Mouse (Mus musculus): ENCODE data around the gene Gpr62. TPM values are rescaled to one million over a fixed set of nuclear protein-coding genes. Genes with fewer than 3 reads are reported as not detected.

Gene Gpr62
- polyA plus RNA-seq, 1 experiment from 2014 or later: not detected

DNA sequence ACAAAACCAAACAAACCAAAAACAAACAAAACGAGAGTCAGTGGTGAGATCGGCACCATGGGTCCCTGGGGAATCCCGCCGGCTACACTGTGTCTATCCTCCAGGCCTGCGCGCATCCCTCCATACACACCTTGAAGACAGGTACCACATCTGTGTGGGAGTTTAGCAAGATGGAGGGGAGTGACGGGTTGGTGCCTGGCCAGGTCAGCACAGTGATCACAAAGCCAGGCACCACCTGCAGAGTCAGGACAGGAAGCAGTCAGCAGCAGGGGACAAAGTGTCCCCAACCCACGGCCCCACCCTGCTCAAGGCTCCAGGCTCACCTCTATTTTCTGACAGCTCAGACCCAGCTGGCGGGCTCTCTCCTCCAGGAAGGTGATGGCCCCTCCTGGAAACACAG is 29.2 kb downstream of the Gpr62 start:
- Histone ChIP-seq H3K79me2 (ENCODE audit: inconsistent target) (no peaks in the 10 kb centered on the region), H3K36me3 (ENCODE audit: inconsistent target) (peaks cover 18% of the 10 kb centered on the region), H3K27ac (no peak overlapping the region), H3K4me3 (ENCODE audit: inconsistent target) (no peak overlapping the region)
- 90% methylated on average over 9 of the region's 9 CpGs for WGBS (ENCODE audit: missing documents)

- Histone ChIP-seq H3K79me2 (ENCODE audit: inconsistent target) (peaks cover 13% of the 10 kb centered on the region), H3K27ac (no peak overlapping the region), H3K36me3 (ENCODE audit: inconsistent target) (peaks cover 21% of the 10 kb centered on the region), H3K4me3 (ENCODE audit: inconsistent target) (no peak overlapping the region)
- 82% methylated on average over 7 of the region's 7 CpGs for WGBS (ENCODE audit: missing documents)
Measured at GRCm38 (mm10) chr9:106433389-106433788, 32.3 kb downstream of the Gpr62 start.

- Histone ChIP-seq H3K79me2 (ENCODE audit: inconsistent target) (peaks cover 13% of the 10 kb centered on the region), H3K27ac (peak overlapping the region; percentile 76), H3K36me3 (ENCODE audit: inconsistent target) (peaks cover 21% of the 10 kb centered on the region), H3K4me3 (ENCODE audit: inconsistent target) (peak overlapping the region; percentile 68)
- WGBS (ENCODE audit: missing documents): 4% methylated on average over 4 of the region's 4 CpGs
Measured at GRCm38 (mm10) chr9:106430015-106430264, 35.8 kb downstream of the Gpr62 start.

DNA sequence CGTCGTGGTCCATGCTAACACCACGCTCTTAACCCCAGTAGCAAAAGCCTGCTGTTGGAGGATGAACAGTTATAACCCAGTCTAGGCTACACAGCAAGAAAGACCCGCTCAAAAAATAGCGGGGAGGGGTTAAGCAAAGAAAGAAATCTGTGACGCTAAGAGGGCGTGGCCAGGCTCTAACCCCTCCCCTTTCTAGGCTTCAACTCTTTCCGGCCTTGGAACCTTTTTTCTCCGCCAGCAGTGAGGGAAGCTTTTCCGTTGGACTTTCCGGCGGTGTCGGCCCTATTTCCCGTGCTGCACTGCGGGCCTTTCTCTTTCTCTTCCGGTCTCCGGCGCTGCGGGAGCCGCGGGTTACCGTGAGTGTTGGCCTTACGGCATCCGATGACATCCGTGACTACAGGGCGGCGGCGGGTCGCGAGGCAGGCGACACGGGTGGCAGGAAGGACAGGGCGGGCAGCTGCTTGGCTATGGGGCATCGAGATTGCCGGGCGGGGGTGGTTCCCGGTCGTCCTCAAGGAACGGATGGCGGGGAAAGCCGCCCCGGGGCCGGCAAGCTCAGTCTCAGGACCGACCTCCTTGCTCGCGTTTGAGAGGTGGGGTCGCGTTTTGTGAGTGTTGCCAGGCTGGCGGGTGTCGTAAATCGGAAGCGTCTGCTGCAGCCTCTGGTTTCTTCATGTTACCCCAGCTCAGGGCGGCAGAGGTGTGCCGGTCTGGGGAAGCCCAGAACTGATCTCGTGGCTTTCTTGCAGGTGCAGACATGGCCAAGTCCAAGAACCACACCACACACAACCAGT is 36.3 kb downstream of the Gpr62 start, which contains the start of gene Rpl29:
Gene Rpl29 (plus strand): TSS at position 234 of the 794 bp plus-strand sequence.
- WGBS (ENCODE audit: missing documents): 0% methylated on average over 53 of the region's 55 CpGs
- Histone ChIP-seq H3K79me2 (ENCODE audit: inconsistent target) (peaks cover 13% of the 10 kb centered on the region), H3K27ac (peak within 1 kb of the TSS; percentile 76), H3K36me3 (ENCODE audit: inconsistent target) (peaks cover 21% of the 10 kb centered on the region), H3K4me3 (ENCODE audit: inconsistent target) (peak within 1 kb of the TSS; percentile 68)

DNA sequence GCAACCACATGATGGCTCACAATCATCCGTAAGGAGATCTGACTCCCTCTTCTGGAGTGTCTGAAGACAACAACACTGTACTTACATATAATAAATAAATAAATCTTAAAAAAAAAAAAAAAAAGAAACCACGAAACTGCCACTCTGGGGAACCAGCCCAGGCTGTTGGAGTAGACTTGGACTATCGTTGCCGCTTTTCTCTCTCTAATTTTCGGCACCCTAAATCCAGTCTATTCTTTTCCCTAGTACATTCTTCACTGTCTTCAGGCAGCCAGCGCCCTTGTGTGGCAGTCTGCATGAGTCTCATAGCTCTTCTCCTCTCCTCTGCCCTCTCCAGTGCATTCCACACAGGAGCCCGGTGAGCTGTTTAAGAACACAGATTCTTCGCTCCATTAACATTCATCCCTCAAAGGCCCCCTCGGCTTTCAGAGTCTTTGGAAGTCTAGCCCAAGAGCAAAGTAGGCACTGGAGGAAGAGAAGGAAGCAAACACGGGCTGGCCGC is 37.0 kb downstream of the Gpr62 start:
- H3K27ac ChIP-seq: peak overlapping the region; percentile 76
- 7% methylated on average over 10 of the region's 11 CpGs for WGBS (ENCODE audit: missing documents)

DNA sequence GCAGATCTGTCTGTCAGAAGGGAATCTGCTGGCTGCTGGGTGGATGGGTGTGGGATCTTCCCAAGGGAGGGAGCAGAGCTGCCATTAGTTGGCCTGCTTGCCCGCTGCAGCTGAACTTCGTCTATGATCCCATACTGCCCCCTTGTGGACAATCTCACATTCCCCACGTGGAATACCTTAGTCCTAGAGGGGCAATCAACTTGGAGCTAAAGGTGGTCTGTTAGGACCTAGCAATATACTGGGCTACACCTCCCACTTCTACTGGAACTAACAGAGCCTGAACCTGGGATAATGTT is 43.9 kb downstream of the Gpr62 start:
- Histone ChIP-seq H3K36me3 (ENCODE audit: inconsistent target) (no peaks in the 10 kb centered on the region), H3K4me3 (ENCODE audit: inconsistent target) (no peak overlapping the region), H3K79me2 (ENCODE audit: inconsistent target) (no peaks in the 10 kb centered on the region), H3K27ac (no peak overlapping the region)
- WGBS (ENCODE audit: missing documents): 0% methylated on average over 3 of the region's 3 CpGs

More for the DNA sequence above, 37.0 kb downstream of the Gpr62 start:
- H3K36me3 ChIP-seq (ENCODE audit: inconsistent target): peaks cover 21% of the 10 kb centered on the region
- H3K4me3 ChIP-seq (ENCODE audit: inconsistent target): peak overlapping the region; percentile 68
- H3K79me2 ChIP-seq (ENCODE audit: inconsistent target): peaks cover 13% of the 10 kb centered on the region

DNA sequence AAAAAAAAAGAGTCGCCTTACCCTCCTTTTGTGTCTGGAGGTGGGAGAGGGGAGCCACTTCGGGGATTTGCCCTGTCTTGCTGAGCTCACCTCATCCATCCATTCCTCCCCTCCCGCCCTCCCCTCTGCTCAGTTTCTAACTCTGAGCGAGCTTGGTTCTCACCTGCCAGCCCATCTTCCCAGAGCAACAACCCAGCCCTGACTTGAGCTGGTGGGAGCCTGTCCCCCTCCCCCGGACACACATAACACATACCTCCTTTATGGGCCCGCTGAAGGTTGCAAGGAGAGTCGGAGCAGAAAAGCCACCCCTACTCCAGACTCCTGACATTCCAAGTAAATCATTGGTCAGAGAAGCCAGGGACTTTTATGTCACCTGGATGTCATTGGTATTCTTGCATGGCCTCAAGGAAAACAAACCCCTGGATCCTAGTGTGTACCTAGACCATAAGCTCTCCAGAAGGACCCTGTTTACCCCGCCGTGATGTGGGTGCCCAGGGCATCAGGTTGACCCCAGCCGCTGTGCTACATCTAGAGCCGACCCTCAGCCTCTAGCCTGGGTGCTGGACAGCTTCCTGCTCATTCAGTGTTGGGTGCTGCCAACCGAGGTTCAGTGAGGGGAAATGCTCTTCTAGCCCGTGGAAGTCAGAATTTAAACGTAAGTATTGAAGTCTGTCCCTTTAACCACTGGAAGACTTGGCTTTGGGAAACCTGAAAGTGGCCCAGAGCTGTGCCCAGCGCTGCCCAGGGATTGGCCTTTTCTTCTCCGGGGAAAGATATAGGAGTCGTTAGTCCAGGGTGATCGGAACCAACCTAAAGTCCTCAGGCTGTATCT is 44.5 kb downstream of the Gpr62 start:
- Histone ChIP-seq H3K4me3 (ENCODE audit: inconsistent target) (no peak overlapping the region), H3K36me3 (ENCODE audit: inconsistent target) (no peaks in the 10 kb centered on the region), H3K27ac (no peak overlapping the region), H3K79me2 (ENCODE audit: inconsistent target) (no peaks in the 10 kb centered on the region)
- 21% methylated on average over 14 of the region's 18 CpGs for WGBS (ENCODE audit: missing documents)

- Histone ChIP-seq H3K27ac (no peak overlapping the region), H3K36me3 (ENCODE audit: inconsistent target) (no peaks in the 10 kb centered on the region), H3K4me3 (ENCODE audit: inconsistent target) (no peak overlapping the region), H3K79me2 (ENCODE audit: inconsistent target) (no peaks in the 10 kb centered on the region)
- 10% methylated on average over 2 of the region's 2 CpGs for WGBS (ENCODE audit: missing documents)
Measured at GRCm38 (mm10) chr9:106420608-106421007, 45.1 kb downstream of the Gpr62 start.

DNA sequence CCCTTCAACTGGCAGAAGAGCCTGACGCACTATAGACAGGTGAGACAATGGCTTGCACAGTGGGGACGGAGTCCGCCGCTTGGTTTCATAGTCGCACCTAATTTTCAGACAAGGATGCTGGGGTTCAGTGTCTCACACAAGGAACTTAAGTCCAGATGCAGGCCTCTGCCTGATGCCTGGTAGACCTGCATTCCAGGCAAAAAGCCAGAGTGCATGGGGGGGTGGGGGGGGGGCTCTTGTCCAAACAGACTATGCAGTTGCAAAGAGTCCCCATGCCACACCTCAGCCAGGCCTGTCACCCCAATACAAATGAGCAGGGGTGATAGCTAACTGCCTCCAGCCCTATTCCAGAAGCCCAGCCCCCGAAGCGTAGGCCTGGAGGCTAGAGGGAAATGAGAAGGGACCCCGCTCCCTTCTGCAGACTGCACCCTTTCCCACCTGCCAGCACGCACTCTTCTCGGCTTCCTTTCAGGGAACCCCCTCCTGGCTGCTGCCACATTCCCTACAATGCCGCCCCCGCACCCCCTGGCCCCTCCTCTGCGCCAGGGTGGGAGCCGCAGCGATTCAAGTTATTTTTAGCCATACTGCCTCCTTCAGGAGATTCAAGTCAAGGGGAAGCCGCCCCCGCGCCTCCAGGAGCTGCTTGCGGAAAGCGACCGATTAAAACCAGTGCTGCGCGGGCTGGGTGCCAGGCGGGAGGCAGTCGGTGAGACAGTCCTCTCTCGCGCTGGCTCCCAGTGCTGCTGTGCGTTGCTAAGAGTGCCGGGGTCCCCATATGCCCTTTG is 47.7 kb downstream of the Gpr62 start:
- WGBS (ENCODE audit: missing documents): 26% methylated on average over 28 of the region's 29 CpGs
- Histone ChIP-seq H3K4me3 (ENCODE audit: inconsistent target) (no peak overlapping the region), H3K79me2 (ENCODE audit: inconsistent target) (no peaks in the 10 kb centered on the region), H3K36me3 (ENCODE audit: inconsistent target) (no peaks in the 10 kb centered on the region), H3K27ac (no peak overlapping the region)

- no peaks in the 10 kb centered on the region for H3K79me2 ChIP-seq (ENCODE audit: inconsistent target)
- WGBS (ENCODE audit: missing documents): 90% methylated on average over 6 of the region's 6 CpGs
Measured at GRCm38 (mm10) chr9:106416826-106417225, 48.9 kb downstream of the Gpr62 start.

More at GRCm38 (mm10) chr9:106416826-106417225, 48.9 kb downstream of the Gpr62 start:
- Histone ChIP-seq H3K27ac (no peak overlapping the region), H3K36me3 (ENCODE audit: inconsistent target) (no peaks in the 10 kb centered on the region), H3K4me3 (ENCODE audit: inconsistent target) (no peak overlapping the region)

Other genes starting within 250 kb of the Gpr62 start
- 9.3 to 44.3 TPM (median 27.8 TPM) in 3 replicates for gene Tlr9, start 243.3 kb downstream of the Gpr62 start, polyA plus RNA-seq (2018)
- 173 to 195 TPM (median 183 TPM) in 3 replicates for gene Alas1, start 217.3 kb downstream of the Gpr62 start, polyA plus RNA-seq (2018)
- 2.7 to 6.4 TPM (median 3.5 TPM) in 3 replicates for gene Poc1a, start 184.9 kb downstream of the Gpr62 start, polyA plus RNA-seq (2018)
- 58.0 to 112 TPM (median 63.3 TPM) in 3 replicates for gene Dusp7, start 97.3 kb downstream of the Gpr62 start, polyA plus RNA-seq (2018)
- gene Rpl29, start 36.5 kb downstream of the Gpr62 start, polyA plus RNA-seq (2018): 891 to 979 TPM (median 909 TPM) in 3 replicates
- gene Acy1, start 27.6 kb downstream of the Gpr62 start, polyA plus RNA-seq (2018): 2.5 to 5.7 TPM (median 2.6 TPM) in 3 replicates
- 10.0 to 22.7 TPM (median 15.4 TPM) in 3 replicates for gene Abhd14b, start 18.5 kb downstream of the Gpr62 start, polyA plus RNA-seq (2018)
- 3.5 to 10.0 TPM (median 5.9 TPM) in 3 replicates for gene Abhd14a, start 18.3 kb downstream of the Gpr62 start, polyA plus RNA-seq (2018)
- 2.8 to 4.6 TPM (median 4.5 TPM) in 3 replicates for gene Pcbp4, start 12.6 kb downstream of the Gpr62 start, polyA plus RNA-seq (2018)
- 10.1 to 24.9 TPM (median 11.4 TPM) in 3 replicates for gene Rrp9, start 10.0 kb upstream of the Gpr62 start, polyA plus RNA-seq (2018)
- 28.0 to 31.0 TPM (median 28.4 TPM) in 3 replicates for gene Parp3, start 11.0 kb upstream of the Gpr62 start, polyA plus RNA-seq (2018)
- gene Iqcf1, start 34.0 kb upstream of the Gpr62 start, polyA plus RNA-seq (2018): not detected in 3 replicates
- not detected in 3 replicates for gene Iqcf5, start 48.6 kb upstream of the Gpr62 start, polyA plus RNA-seq (2018)
- gene Iqcf3, start 95.7 kb upstream of the Gpr62 start, polyA plus RNA-seq (2018): not detected in 3 replicates
- gene Iqcf4, start 105.1 kb upstream of the Gpr62 start, polyA plus RNA-seq (2018): not detected in 3 replicates
- not detected in 3 replicates for gene Iqcf6, start 160.6 kb upstream of the Gpr62 start, polyA plus RNA-seq (2018)
- gene Grm2, start 190.1 kb upstream of the Gpr62 start, polyA plus RNA-seq (2018): not detected in 3 replicates
- gene Tex264, start 220.0 kb upstream of the Gpr62 start, polyA plus RNA-seq (2018): 89.8 to 109 TPM (median 91.7 TPM) in 3 replicates

All from macrophage (primary cell).